Mouse (Mus musculus) right cerebral cortex, adult 18-20 months (tissue): ENCODE measurements around the gene Lyrm1.

Experiments
- DNase-seq: peaks from one replicate; pipeline ENCODE4 v3.0.0; 2022; ENCODE audit warnings: mixed read lengths

Gene Lyrm1

DNA sequence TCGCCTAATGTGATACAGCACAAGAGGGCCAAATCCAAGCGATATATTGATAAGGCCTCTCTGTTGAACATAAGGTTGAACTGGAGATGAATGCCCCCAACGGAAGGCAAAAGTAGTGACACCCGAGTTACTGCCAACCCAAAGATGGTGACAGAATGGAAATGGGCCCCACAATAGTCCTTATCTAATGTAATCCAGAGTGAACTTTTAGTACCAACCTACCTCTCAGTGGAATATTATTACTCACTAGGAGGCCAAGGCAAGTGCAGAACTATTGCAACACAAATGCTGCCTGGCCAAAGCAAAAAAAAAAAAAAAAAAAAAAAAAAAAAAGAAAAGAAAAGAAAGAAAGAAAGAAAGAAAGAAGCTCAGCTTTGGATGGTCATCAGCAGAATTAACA lies 2.9 kb upstream of the Lyrm1 start:
- DNase-seq: no peak

DNA sequence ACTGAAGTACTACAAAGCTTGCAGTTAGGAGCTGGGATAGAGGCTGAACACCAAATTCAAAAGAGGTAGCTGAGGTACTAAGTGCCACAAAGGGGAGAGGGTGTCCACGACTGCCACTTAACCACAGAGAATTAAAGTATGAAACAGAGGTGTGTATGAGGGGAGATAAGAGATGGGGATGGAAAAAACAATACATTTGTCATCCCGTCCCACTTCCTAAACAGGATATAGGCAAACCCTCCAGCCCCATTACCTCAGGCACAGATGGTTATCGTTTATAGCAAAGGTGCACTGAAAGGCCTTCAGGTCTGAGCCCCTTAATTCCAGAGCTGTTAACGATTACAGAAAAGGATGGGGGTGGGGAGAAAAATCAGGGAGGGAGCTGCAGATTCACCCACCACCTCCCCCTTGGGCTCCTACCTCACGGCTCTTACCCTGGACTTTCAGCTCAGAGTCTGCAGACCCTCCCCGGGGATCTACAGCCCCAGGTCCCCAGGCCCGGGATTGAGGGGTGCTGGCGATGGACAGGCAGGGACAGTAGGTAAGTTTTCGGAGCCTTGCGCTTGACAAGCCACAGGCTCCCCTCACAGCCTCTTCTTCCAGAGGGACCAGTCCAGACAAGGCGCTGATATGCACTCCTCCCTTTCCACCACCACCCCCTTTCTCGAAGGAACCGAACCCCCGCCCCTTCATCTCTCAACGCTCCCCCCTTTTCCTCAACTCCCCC lies 680 bp upstream of the Lyrm1 start:
- DNase-seq: no peak

DNA sequence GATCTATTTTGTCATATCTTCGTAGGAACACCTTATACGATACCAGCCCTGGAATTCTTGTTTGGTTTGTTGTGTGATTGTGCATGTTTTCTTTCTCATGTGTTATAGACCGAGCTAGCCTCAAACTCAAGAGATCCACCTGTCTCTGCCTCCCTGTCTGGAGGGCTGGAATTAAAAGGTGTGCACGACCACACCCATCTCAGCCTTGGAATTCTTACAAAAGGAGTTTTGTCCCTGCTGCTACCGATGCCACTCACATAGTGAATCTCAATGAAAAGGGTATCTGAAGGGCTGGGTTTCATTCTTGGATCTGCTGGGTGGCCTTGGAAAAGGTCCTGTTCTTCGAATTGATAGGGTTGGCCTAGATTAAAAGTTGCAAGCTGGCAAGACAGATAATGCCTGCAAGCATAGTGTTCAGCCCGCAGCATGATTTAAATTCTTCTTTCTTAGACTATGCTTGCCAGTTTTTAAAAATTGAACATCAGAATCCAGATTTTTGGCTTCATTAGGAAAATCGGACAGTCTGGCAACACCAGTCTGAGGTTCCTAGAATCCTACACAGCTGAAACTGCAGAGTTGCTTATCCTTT lies 2.0 kb downstream of the Lyrm1 start:
- DNase-seq: no peak

DNA sequence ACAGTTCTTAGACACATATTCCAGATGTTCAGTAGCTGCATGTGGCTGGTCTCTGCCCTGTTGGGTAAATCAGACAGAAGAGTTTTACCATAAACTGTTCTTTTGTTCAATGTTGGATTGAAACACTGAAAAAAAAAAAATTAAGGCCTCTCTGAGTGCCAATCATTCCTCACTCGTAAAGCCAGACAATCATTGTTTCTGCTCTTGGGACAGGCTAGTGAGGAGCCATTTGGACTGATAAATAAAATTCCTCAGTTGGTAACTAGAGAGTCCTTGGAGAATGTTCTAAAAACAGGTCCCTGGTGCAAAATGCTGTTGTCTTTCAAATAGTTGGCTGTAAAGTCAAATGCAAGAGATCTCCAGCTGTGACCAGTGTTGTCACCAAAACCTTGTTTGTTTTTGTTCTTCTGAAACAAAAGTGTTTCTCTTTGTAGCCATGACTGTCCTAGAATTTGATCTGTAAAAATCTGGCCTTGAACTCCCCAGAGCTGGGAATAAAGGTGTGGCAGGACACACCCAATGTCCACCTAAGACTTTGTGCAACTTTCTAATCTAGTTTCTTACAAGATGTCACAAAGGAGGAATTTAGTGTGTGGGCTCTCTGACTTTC lies 2.7 kb downstream of the Lyrm1 start:
- no peak for DNase-seq

DNA sequence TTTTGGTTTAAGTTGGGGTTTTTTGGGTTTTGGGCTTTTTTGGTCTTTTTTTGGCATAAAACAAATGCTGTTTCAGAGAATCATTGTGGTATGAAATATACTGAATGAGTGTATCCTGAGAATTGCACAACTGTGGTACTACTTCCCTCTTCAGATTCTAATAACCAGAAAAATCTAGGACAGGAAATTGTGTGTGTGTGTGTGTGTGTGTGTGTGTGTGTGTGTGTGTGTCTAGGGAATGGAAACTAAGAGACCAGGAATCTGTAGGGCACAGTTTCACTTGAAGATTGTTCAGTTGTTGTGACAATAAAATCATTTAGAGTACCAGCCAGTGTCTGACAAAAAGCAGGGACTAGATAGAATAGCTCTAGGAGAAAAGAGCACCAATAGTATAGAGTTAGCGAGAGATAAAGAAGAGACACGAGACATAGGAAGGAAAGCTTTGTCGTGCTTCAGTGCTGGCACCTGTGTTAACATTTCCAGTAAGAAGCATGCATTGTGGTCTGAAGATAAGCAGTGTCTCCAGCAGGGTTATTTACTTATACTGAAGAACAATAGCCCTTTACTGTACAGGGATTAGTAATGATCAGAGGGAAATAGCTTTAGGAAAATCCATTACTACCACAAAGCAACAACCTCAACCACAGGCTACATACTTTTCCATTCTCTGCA lies 3.9 kb downstream of the Lyrm1 start:
- DNase-seq: no peak

DNA sequence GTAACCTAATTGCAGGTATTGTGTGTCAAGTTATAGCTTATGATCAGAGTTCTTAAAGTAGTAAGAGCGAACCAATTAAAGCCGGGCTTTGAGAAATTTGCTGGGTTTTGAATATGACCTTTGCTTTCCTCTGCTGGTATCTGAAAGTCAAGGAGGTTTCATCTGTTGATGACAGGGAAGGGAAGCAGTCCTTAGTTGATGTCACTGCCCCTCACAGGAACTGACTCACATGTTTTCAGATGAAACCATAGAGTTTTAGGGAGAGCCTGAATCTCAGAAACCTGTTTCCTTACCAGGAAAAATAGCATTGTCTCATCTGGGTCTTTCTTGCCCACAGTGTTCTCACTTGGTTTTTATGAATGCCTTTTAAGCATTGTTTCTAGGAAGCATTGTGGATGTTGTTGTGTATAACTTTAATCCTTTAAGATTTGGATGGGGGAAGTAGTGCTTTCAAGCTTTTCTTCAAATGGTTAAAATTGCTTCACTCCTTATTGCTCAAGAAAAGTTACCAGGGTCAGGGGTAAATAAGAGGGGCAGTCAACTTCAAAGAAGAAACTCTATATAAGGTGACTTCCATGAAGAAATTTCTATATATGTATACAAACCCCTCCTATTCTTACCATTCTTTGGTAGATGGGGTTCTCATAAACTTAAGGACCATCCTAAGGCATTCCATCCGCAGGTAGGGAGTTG lies 11.0 kb downstream of the Lyrm1 start:
- no peak for DNase-seq

DNA sequence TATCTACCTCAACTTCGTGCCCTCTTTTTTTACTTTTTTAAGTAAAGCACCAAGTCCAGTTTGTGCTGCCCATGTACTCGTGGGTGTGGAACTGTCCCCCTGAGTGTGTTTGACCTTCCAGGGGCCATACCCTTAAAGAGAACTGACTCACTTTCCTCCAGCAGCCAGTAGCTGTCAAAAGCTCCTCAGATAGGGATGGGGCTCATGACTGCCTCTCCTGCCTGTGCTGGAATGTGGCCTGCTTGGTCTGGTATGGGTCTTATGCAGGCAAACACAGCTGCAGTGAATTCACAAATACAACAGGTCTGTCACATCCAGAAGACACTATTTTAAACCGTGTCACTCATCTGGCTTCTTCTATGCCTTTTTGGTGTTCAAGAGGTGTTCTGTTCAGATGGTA lies 16.1 kb downstream of the Lyrm1 start:
- no peak for DNase-seq

DNA sequence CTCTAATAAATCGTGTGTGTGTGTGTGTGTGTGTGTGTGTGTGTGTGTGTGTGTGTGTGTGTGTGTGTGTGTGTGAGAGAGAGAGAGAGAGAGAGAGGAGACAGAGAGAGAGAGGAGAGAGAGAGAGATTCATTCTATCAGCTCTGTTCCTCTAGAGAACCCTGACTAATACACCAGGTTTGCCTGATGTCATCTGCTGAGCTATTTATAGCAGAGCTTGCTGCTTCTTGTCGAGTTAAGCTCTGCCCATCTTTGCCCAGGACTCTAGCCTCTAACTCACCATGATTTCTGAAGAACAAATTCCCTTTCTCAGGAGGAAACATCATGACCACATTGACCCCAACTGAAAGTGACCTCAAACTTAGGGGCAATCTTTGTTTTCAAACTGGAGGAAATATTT lies 24.8 kb downstream of the Lyrm1 start:
- no peak for DNase-seq

DNA sequence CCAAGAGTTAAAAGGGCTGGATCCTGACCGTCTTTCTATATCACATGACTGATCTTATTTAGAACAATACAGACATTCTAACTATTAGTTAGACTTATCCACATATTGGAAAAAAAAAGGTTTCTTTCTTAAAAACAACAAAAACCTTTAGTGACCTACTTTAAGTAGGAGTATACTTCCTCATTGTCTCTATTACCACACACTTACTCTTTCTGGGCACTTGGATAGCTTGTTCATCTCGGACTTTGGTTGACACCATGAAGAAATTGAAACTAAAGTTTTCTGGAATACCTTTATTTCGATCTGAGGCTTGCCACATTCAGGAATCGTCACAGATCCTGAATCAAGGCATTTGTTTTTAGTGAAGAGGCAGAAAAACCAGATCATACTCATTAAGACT lies 25.4 kb downstream of the Lyrm1 start:
- no peak for DNase-seq

DNA sequence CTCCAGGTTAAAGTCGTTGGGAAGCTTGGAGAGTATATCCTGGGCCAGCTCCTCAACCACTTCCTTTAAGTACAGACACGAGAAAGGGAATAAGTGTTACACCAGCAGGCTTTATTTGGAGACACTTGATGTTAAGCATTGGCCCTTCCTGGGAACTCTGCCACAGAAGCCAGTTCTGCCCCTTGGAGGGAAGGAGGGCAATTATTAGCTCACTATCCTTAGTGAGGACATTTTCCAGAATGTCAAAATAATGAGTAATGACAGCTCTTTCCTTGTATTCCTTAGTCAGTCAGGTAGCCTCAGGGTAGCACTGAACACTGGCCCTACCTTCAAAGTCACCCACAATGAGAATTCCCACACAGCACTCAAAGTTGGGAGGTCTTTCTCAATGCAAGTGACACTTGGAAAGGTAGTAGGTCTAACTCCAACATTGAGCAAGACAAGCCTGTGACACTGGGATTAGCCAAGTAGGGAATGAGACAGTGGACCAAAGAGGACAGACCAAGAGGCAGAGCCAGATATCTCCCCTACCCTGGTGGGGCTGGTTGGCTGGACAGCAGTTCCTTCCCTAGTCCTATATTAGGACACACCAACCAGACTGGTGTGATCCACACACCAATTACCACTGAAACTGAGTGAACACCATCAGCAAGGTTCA lies 33.3 kb downstream of the Lyrm1 start:
- no peak for DNase-seq

DNA sequence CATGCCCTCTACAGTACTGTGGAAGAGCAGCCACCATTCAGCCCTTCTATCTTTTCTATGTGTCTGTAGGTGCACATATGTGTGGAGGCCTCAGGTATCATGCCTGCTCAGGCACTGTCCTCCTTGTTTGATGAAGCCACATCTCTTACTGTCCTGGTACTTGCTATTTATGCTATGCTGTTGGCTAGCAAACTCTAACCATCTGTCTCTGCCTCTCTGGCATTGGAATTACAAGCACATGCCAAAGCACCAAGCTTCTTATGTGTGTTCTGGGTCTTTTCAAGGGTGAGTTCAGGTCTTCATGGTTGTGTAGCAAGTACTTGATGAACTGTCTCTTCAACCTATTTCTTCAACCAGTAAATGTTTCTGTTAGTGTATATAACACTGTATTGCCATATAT lies 40.7 kb downstream of the Lyrm1 start:
- no peak for DNase-seq

DNA sequence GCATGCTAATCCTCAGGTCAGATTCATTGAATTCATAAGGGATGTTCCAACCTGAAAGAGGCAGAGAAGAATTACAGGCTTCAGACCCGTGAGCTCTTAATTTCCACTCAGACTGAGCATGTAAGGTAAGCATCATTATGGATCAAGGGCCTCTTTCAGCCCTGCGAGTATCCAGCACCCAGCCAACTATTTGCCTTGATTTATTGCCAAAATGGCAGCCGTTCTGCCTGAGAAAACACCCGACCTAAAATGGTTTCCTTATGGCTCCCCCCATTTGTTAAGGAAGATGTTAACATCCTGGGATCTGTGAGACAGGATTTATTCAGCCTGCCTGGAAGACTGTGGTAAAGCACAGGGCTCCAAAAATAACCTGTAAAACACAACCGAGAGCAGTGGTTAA lies 41.4 kb downstream of the Lyrm1 start:
- DNase-seq: no peak

DNA sequence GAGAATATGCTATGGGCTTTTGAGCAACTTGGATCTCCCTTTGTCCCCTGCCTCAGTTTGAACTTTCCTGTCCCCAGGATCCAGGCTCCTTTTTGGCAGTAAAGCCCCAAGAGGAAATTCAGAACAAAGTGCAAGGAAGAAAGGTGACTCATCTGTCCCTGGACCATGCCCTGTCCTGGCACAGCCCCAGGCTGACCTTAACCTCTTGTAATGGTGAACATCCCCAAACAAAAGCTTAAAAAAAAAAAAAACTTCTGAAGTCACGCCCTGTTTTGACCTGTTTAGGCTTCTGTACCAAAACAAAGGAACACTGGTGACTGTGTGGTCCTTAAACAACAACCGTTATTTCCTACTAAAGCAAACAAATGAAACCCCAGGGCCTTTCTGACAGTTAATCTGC lies 45.9 kb downstream of the Lyrm1 start:
- DNase-seq: no peak

DNA sequence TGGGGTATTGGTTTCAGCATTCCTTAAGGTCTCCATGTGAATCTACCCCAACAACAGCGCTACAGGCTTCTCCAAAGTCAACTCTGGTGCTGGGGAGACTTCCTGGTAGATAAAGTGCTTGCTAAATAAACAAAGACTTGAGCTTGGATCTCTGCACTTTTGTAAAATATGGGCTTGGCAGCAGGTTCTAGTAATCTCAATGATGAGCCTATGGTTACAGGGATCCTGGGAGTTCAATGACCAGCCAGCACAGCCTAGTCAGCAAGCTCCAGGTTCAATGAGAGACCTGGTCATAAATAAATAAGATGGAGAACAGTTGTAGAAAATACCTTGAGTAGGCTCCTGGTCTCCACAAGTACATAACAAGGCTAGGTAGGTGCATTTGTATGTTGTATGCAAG lies 58.4 kb downstream of the Lyrm1 start:
- DNase-seq: no peak

DNA sequence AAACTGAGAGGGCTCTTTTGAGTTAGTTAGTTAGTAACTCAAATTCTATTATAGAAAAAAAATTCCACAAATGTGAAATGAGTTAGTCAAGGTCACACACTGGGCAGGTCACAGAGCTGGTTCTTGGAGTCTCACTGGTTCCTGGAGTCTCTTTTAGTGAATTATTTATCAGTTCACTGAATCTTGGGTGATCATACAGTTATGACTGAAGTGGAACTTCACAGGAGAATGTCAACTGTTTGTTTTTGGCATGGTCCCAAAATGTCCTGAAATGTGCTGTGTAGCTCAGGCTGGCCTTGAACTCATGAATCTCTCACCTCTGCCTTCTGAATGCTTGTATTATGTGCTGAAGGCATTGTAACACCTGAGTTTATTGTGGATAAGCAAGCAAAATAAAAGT lies 61.8 kb downstream of the Lyrm1 start:
- DNase-seq: no peak

DNA sequence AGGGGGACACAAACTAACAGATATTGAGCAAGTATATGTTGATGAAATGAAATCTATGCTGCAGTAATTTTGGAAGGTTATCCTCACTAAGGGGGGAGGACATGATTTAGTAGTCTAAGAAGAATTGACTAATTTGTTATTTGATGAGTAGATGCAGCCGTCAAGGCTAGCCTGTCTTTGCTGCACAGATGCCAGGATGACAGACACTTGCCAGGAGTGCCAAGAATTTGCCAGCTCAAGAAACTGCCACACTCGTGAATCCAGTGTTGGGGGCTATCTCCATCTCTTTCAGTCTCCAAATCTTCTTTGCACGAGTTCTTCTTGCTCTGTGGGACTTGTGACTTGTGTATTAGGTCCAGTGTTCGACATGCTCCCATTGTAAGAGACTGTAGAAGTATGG lies 63.4 kb downstream of the Lyrm1 start:
- no peak for DNase-seq

DNA sequence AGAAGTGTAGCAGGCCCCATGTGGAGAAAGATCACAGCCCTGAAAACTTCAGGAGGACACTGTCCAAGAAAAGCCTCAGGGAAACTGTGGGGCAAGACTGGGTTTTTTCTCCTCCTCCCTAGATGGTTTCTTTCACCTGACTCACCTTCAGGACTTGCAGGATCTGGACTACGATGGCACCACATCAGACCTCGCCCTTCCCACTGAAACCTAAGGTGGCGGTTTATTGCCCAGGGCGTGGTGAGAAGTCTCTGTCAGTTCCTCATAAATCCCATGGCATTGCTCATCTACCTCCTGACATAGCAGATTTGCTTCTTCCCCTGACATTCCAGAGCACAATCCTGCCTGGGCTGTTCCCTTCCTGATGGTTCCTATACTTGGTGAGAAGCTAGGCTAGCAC lies 63.8 kb downstream of the Lyrm1 start:
- DNase-seq: no peak

DNA sequence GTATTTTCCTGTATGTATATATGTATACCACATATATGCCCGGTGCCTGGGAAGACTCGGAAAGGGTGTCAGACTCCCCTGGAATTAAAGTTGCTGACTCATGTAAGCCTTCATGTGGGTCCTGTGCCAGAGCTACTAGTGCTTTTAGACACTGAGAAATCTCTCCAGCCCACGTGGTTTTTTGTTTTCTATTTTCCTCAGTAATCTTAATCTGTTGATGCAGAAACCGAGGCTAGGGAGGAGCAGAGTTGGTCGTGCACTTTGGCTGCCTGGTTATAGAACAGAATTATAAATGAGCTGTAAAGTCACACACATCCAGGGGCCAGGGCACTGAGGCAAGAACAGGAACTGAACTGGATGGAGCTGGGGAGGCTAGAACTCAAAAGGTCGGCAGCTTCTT lies 64.3 kb downstream of the Lyrm1 start:
- DNase-seq: no peak

DNA sequence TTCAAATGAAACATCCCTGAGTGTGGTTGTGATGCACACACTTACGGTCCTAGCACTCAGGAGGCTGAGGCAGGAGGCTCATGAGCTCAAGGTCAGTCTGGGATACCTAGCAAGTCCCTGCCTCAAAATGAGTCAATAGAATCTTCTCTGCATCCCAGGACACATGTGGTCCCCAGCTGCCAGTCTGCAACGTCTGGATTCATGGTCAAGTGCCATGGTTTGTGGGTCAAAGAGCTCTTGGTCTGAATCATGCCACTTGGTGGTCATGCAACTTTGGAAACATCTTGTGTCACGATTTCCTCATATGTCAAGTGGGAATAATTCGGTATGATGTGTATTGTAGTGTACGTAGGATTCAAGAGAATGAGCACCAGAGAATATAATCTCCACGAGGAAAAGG lies 64.9 kb downstream of the Lyrm1 start:
- no peak for DNase-seq

DNA sequence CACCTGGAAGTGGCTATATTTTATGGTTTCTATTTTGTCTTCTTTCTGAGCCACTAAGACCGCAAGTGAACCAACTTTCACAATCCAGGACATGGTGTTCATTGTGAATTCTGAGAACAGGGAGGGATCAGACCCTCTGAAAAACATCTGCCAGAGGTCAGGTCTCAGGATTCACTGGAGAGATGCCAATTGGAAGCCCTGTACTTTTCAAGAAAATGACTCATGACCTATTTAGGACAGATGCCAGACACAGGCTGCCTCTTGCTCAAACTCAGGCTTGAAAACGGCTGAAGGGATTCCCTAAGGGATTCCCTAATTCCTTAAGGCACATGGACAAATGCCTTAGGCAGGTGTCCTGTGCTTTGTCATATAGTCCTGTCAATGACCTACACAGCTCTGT lies 65.4 kb downstream of the Lyrm1 start:
- DNase-seq: no peak

DNA sequence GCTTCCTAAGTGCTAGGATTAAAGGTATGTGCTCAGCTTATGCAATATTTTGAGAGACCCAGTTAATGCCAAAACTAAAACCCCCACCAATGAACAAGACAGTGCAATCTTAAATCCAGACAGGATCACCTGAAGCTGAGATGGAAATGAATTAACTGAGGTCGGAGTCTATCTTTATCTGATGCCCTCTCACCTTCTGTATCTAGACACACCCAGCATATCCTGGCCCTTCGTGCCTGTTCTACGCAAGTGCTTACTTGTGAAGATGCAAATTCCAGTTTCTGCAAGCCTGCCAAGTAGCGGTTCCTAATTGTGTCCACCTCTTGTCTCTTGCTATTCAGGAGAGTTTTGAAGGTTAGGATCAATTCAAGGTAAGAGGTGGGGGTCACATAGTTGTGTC lies 69.5 kb downstream of the Lyrm1 start:
- no peak for DNase-seq

DNA sequence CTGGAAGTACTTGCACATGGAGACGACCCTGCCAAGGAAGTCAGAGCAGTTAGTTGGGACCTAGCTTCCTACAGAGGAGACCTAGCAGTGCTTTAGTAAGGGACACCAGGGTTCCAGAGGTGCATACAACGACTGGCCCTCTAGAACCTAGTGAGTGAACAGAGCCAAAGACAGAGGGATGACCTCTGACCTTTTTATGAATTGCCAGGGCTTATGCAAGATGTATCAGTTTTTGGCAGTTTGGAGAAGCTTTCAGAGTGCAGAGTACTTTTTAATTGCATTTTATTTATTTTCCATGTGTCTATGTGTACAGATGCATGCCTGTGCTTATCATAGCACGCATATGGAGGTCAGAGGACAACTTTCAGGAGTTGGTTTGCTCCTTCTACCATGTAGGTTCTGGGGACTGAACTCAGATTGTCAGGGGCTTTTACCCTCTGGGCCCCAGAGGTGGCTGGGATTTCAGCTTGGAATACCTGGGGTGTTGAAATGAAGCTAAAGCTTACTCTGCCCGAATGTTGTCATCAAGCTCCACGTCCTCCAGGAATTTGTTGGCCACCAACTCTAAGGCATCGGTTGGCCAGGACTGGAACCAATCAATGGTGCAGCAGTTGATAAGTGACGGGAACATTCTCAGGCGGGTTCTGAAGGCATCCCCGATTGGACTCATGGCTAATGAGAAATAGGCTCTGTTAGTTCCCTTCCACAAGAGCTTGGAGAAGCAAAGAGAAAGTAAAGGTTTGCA lies 70.2 kb downstream of the Lyrm1 start:
- DNase-seq: no peak
